Mouse (Mus musculus): ENCODE measurements around the gene Lrp5.

The Lrp5 gene

DNA sequence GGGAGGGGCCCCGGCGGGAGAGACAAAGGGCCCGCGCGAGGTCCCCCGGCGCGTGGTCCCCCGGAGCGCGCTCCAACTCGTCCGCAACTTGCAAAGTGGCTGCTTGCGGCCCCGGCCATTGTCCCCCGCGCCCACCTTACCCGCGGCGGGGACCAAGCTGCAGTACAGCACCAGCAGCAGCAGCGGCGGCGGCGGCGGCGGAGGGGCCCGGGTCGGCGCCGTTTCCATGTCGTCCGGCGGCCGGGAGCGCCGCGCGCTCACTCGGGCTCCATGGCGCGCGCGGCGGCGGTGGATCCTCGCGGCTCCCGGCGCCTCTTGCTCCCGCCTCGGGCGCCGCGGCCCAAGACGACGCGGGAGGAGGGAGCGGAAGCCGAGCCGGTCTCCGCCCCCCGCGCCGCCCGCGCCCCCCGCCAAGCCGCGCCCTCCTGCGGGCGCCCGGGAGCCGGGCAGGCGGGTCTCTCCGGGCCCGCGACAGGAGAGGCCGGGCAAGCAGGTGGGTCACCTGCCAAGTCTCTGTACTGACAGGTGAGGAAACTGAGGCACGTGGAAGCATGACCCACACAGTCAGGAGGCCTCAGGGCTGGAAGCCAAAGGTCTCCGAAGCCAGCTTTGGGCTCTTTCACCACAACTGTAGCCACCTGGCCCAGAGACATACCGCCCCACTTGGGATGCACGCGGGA lies at the start of gene Lrp5:
Lrp5 (minus strand) TSS at position 350 of the 680 bp plus-strand sequence.
- no peak for DNase-seq (ENCODE audit: low spot score)

DNA sequence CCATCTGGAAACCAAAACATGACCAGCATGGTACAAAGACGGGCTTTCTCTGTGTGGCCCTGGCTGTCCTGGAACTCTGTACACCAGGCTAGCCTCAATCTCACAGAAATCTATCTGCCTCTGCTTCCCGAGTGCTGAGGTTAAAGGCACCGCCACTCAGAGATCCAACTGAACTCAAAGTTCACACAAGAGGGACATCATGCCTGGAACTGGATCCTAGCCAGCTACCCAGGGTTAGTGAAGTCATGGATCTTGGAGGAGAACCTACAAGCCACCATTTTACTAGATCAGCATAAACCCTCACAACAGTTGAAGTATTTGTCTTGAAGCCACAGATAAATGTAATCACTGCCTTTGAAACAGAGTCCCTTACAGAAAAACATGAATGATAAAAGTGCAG lies 49.6 kb upstream of the Lrp5 start:
- DNase-seq (ENCODE audit: low spot score): no peak

GRCm38 (mm10) chr19:3730781-3731646 lies 44.6 kb upstream of the Lrp5 start:
- DNase-seq (ENCODE audit: low spot score): no peak

- no peak for DNase-seq (ENCODE audit: low spot score)
Measured at GRCm38 (mm10) chr19:3728901-3729300, 42.5 kb upstream of the Lrp5 start.

DNA sequence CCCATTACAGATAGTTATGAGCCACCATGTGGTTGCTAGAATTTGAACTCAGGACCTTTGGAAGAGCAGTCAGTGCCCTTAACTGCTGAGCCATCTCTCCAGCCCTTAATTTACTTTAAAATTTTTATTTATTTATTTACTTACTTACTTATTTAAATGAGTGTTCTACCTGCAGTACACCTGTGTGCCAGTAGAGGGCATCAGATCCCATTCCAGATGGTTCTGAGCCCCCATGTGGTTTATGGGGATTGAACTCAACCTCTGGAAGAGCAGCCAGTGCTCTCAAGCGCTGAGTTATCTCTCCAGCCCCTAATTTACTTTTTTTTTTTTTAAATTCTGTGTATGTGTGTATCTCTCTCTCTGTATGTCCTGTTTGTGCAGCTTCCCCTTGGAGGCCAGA lies 38.4 kb upstream of the Lrp5 start:
- DNase-seq (ENCODE audit: low spot score): peak; percentile 81

- no peak for DNase-seq (ENCODE audit: low spot score)
Measured at GRCm38 (mm10) chr19:3723904-3724303, 37.5 kb upstream of the Lrp5 start.

DNA sequence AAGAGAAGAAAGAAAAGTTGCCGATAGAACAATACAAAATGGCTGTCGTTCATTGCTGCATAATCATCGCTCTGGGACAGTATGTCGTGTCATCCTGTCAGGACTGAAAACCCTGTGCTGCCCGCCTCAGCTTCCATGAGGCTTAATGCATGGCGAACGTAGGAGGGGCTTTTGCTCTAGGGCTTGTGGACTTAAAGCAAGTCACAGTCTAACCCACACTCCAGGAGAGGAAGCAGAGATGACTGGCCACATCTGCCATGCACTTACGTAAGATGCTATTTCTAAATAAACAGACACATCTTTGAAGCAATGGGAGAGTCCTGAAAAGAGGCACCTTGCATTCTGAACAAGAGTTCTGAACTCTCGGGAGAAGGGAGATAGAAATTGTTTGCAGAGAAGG lies 36.8 kb upstream of the Lrp5 start:
- DNase-seq (ENCODE audit: low spot score): no peak

- DNase-seq (ENCODE audit: low spot score): peak; percentile 61
Measured at GRCm38 (mm10) chr19:3719362-3719891, 33.1 kb upstream of the Lrp5 start.

- peak; percentile 85 for DNase-seq (ENCODE audit: low spot score)
Measured at GRCm38 (mm10) chr19:3718481-3719361, 32.4 kb upstream of the Lrp5 start.

DNA sequence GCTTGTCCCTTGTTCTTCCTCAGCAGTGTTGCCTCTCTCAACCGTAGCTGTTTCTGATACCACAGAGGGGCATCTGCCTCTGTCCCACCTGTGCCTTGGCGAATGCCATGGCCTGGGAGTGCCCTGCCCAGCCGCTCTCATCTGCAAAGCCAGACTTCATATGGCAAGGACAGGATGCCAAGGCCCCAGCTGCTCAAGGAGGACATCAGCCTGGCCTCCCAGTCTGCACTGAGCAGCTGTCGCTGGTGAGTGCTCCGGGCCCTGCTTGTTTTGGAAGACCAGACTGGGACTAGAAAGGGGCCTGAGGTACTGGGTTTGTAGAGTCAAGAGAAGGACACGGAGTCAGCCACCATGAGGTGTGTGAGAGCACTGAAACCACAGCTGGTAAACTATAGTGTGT lies 28.0 kb upstream of the Lrp5 start:
- no peak for DNase-seq (ENCODE audit: low spot score)

DNA sequence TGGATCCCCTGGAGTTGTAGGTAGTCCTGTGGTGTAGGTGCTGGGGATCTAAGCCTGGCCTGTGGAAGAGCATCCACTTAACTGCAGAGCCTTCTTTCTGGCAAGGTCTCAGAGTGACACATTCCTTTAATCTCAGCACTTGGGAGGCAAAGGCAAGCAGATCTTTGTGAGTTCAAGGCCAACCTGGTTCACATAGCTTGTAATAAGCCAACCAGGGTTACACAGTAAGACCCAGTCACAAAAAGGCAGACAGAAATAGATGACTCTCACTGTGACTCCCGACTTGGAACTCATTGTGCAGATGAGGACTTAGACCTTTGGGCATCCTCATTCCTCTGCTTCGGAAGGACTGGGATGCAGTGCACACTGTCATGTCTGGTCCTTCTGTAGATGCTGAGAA lies 24.1 kb upstream of the Lrp5 start:
- DNase-seq (ENCODE audit: low spot score): no peak

DNA sequence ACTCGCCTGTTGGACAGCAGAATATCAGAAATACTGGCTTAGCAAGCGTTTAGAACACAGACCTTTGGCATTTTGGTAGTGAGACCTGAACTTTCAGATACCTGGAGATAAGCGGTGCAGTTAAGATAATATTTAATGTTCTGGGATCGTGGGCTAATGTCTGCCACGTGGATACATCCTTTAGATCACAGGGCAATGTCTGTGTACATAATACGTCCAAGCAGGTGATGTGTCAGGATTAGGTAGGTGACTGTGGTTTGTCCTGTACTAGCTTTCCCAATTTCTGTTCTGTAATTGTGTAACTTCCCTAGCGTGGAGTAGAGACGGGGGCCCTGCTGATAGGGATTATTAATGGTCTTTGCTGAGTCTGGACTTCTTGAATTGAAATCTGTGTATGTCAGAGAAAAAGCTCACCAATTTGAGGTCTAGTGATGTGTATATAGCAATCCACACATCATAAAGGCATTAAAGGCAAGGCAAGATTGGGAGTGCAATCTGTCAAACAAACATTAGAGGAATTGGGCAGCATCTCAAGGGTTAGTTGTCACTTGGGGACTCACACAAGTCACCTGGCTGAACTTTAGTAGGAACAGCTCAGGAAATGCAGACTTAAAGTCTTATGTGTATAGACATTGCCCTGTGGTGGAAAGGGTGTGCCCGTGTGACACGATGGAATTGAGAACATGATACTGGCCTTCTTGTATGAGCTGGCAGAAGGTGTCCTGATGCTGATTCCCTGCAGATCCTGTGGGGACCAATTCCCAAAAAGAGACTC lies 22.8 kb upstream of the Lrp5 start:
- no peak for DNase-seq (ENCODE audit: low spot score)

GRCm38 (mm10) chr19:3708078-3709012 lies 22.0 kb upstream of the Lrp5 start, which contains the start of gene 1810055G02Rik:
Gene 1810055G02Rik, plus strand, starts transcription at chr19:3708293.
- DNase-seq (ENCODE audit: low spot score): peak; percentile 99

GRCm38 (mm10) chr19:3707553-3707952 lies 21.2 kb upstream of the Lrp5 start:
- DNase-seq (ENCODE audit: low spot score): no peak

DNA sequence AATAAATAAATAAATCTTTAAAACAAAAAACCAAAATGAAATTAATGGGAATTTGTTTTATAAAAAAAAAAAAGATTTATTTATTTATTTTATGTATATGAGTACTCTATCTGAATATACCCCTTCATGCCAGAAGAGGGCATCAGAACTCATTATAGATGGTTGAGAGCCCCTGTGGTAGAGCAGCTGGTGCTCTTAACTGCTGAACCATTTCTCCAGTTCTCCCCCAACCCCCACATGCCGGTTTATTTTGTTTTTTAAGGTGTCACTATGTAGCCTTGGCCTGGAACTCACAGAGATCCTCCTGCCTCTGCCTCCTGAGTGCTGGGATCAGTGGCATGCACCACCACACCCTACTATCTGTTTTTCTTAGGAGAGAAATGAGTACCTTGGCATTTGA lies 19.9 kb upstream of the Lrp5 start:
- DNase-seq (ENCODE audit: low spot score): no peak

DNA sequence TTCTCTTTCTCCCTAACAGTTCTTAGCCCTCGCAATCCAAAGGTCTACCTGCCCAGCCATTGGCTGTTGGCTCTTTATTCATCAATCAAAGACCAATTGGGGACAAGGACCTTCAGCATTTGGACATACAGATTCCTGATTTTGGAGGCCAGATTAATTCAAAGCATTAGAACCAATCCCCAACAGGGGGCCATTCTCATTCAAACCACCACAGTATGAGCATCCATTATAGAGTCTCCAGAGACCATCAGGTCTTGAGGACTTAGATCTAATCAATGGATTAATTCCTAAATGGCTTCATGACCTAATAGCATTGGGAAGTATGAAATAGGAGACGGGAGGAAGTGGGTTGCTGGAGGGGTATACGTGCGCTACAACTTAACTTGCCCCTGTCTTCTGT lies 16.1 kb upstream of the Lrp5 start:
- no peak for DNase-seq (ENCODE audit: low spot score)

GRCm38 (mm10) chr19:3699508-3700438 lies 13.4 kb upstream of the Lrp5 start:
- DNase-seq (ENCODE audit: low spot score): peak; percentile 86

DNA sequence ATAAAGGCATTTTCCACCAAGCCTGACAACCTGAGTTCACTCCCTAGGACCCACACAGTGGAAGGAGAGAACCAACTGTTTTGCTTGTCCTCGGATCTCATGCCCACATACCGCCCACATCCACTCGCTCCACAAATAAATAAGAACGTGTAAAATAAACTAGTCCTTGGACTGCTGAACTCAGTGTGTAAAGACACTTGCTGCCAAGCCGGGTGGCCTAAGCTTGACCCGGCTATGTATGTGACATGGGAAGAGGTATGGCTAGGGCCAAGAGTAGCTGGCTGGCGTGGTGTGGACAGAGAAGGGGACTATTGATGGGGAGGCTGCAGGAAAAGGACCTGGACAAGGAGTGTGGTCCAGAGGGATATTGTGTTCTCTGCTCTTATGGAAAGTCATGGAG lies 11.7 kb upstream of the Lrp5 start:
- DNase-seq (ENCODE audit: low spot score): no peak

GRCm38 (mm10) chr19:3695976-3696375 lies 9.6 kb upstream of the Lrp5 start:
- no peak for DNase-seq (ENCODE audit: low spot score)
